Mouse (Mus musculus) G1E (cell line): Measurements from ENCODE around the gene Lipo3. TPM values are rescaled to one million over a fixed set of nuclear protein-coding genes. Genes with fewer than 3 reads are reported as not detected.
"Not testable (repeated sequence)": the region's sequence is repeated elsewhere in the genome, so short reads cannot be mapped to it uniquely, and the experiment has no call there.

Experiments
- ATAC-seq: 2 replicates; pipeline ENCODE4 v1.8.0; 2016; ENCODE audit warnings: mild to moderate bottlenecking; ENCODE audit not compliant: insufficient number of reproducible peaks, poor library complexity, low FRiP score, severe bottlenecking; ENCODE audit errors: extremely low read depth
- DNase-seq: peaks from one replicate; pipeline ENCODE4 v3.0.0; 2012; ENCODE audit warnings: low spot score
- H3K27me3 ChIP-seq: 2 replicates; pipeline ENCODE4 v1.6.1; 2012; ENCODE audit warnings: mild to moderate bottlenecking, low read length, inconsistent platforms; ENCODE audit not compliant: insufficient read depth
- H3K36me3 ChIP-seq: replicated peaks from 2 replicates; pipeline ENCODE3; 2012; ENCODE audit warnings: mild to moderate bottlenecking, inconsistent platforms
- H3K4me1 ChIP-seq: 2 replicates; pipeline ENCODE4 v1.6.1; 2012; ENCODE audit warnings: low read depth, low read length, inconsistent platforms, mixed read lengths; ENCODE audit not compliant: insufficient read depth
- H3K4me3 ChIP-seq: 2 replicates; pipeline ENCODE4 v1.5.1; 2012; ENCODE audit warnings: low read depth, mild to moderate bottlenecking, inconsistent platforms, low read length, moderate library complexity, mixed read lengths
- H3K9me3 ChIP-seq: replicated peaks from 2 replicates; pipeline ENCODE4 v1.6.1; 2012; ENCODE audit warnings: inconsistent platforms
- CTCF ChIP-seq: IDR thresholded peaks from 2 replicates; pipeline ENCODE4 v1.5.1; 2012; ENCODE audit warnings: low read depth, low read length, inconsistent platforms, mixed read lengths
- GATA1 ChIP-seq: IDR thresholded peaks from 2 replicates; pipeline ENCODE4 v1.6.1; 2012; ENCODE audit warnings: borderline replicate concordance, low read length, inconsistent platforms, mixed read lengths
- GATA2 ChIP-seq: IDR thresholded peaks from 2 replicates; pipeline ENCODE4 v1.6.1; 2012; ENCODE audit warnings: low read depth, low read length, inconsistent platforms, borderline replicate concordance
- POLR2AphosphoS5 ChIP-seq: IDR thresholded peaks from 2 replicates; pipeline ENCODE4 v1.6.1; 2012; ENCODE audit warnings: low read depth, low read length, inconsistent platforms; ENCODE audit not compliant: insufficient replicate concordance
- TAL1 ChIP-seq: conservative IDR thresholded peaks from 2 replicates; pipeline ENCODE4 v1.6.1; 2012; ENCODE audit warnings: low read depth, low read length, inconsistent platforms, mixed read lengths
- polyA plus RNA-seq: library from polyadenylated mRNA; stranded (reverse); fragments of >175 nt; gene quantifications from 2 replicates; pipeline ENCODE4 v1.2.3, GENCODE M21; 2012
- total RNA-seq, 2 experiments: library from RNA; stranded (forward) in 1 of 2; stranded (reverse) in 1 of 2; fragments of 200-1000 nt in 1 of 2; fragments of >200 nt in 1 of 2; fragmentation: Nextera tagmentation in 1 of 2; gene quantifications; 2 replicates each; pipeline ENCODE4 v1.2.3; 2014 to 2017

Gene Lipo3
- total RNA-seq (2014; fragmentation: Nextera tagmentation) (not detected in 2 replicates), total RNA-seq (2017) (0.05 TPM in 1 of 2 replicates, not detected in the other), polyA plus RNA-seq (not detected in 2 replicates)

- H3K4me3 ChIP-seq, DNase-seq, H3K4me1 ChIP-seq, H3K36me3 ChIP-seq, ATAC-seq, H3K27me3 ChIP-seq, H3K9me3 ChIP-seq: not testable (repeated sequence)
Observed at GRCm38 (mm10) chr19:33761287-33762086, at the start of gene Lipo3. Lipo3 (minus strand) TSS chr19:33761951.

GRCm38 (mm10) chr19:33787359-33787758, 25.6 kb upstream of the Lipo3 start, which contains the start of gene Lipo1:
Lipo1 (minus strand) TSS chr19:33787459.
- H3K9me3 ChIP-seq, DNase-seq, H3K4me3 ChIP-seq, H3K4me1 ChIP-seq, H3K27me3 ChIP-seq, ATAC-seq, H3K36me3 ChIP-seq: not testable (repeated sequence)

GRCm38 (mm10) chr19:33786576-33787277, 25.0 kb upstream of the Lipo3 start:
- Histone ChIP-seq H3K36me3 (no peaks in the 10 kb centered on the region), H3K27me3 (no peaks in the 10 kb centered on the region), H3K4me1 (no peaks in the 10 kb centered on the region), H3K4me3 (no peak overlapping the region), H3K9me3 (no peaks in the 10 kb centered on the region)
- no peak for ATAC-seq
- TF ChIP-seq GATA1, result no peak
- DNase-seq, result no peak

GRCm38 (mm10) chr19:33751259-33751658, 10.5 kb downstream of the Lipo3 start, which contains the start of gene Lipo2:
Lipo2 (minus strand) TSS chr19:33751359.
- H3K4me3 ChIP-seq, H3K4me1 ChIP-seq, H3K9me3 ChIP-seq, ATAC-seq, DNase-seq, H3K36me3 ChIP-seq, H3K27me3 ChIP-seq: not testable (repeated sequence)

- not testable (repeated sequence) for ATAC-seq, H3K27me3 ChIP-seq, DNase-seq, H3K36me3 ChIP-seq, H3K4me3 ChIP-seq, H3K4me1 ChIP-seq, H3K9me3 ChIP-seq
Observed at GRCm38 (mm10) chr19:33625152-33625551, 136.6 kb downstream of the Lipo3 start, which contains the start of gene Gm8978. Gm8978 (minus strand) TSS chr19:33625252.

- not testable (repeated sequence) for H3K27me3 ChIP-seq, ATAC-seq, H3K36me3 ChIP-seq, H3K4me3 ChIP-seq, H3K9me3 ChIP-seq, H3K4me1 ChIP-seq, DNase-seq
Observed at GRCm38 (mm10) chr19:33589626-33590302, 172.0 kb downstream of the Lipo3 start.

GRCm38 (mm10) chr19:33568551-33568950, 193.2 kb downstream of the Lipo3 start:
- H3K9me3 ChIP-seq, ATAC-seq, H3K27me3 ChIP-seq, H3K36me3 ChIP-seq, H3K4me3 ChIP-seq, H3K4me1 ChIP-seq, DNase-seq: not testable (repeated sequence)

- Histone ChIP-seq H3K36me3 (no peaks in the 10 kb centered on the region), H3K27me3 (no peaks in the 10 kb centered on the region), H3K4me3 (no peak within 1 kb of the TSS), H3K4me1 (no peaks in the 10 kb centered on the region), H3K9me3 (no peaks in the 10 kb centered on the region)
- no peak for TF ChIP-seq GATA1
- no peak for TF ChIP-seq GATA2
- TF ChIP-seq TAL1, result no peak
- no peak for TF ChIP-seq POLR2AphosphoS5
- TF ChIP-seq CTCF, result no peak
- DNase-seq (no peak), ATAC-seq (no peak)
Observed at GRCm38 (mm10) chr19:33517680-33518079, 244.1 kb downstream of the Lipo3 start, which contains the start of gene Lipo4. Lipo4 (minus strand) TSS chr19:33517780.
